Mouse (Mus musculus) lung, embryonic 16.5 days (tissue): Measurements from ENCODE around the gene Slc25a34. TPM values are rescaled to one million over a fixed set of nuclear protein-coding genes. Genes with fewer than 3 reads are reported as not detected.

ENCODE experiments used
- ATAC-seq: fragments of 200-750 bp; cut with Nextera tagmentation; 2 replicates; pipeline ENCODE4 v1.8.0; 2017; ENCODE audit warnings: low read depth, mild to moderate bottlenecking, moderate library complexity
- H3K27ac ChIP-seq: fragments of 300-500 bp; sonication (generic); 2 replicates; pipeline ENCODE4 v1.5.1; 2014; ENCODE audit warnings: mild to moderate bottlenecking, control low read depth, low read length
- H3K27me3 ChIP-seq: fragments of 300-500 bp; sonication (generic); 2 replicates; pipeline ENCODE4 v1.6.1; 2014; ENCODE audit warnings: low read depth, low read length, mixed read lengths; ENCODE audit not compliant: control insufficient read depth, insufficient read depth
- H3K36me3 ChIP-seq: fragments of 300-500 bp; sonication (generic); 2 replicates; pipeline ENCODE4 v1.6.1; 2014; ENCODE audit warnings: low read length; ENCODE audit not compliant: control insufficient read depth, insufficient read depth
- H3K4me1 ChIP-seq: fragments of 300-500 bp; sonication (generic); replicated peaks from 2 replicates; pipeline ENCODE4 v1.6.1; 2014; ENCODE audit warnings: low read length, mixed read lengths; ENCODE audit not compliant: control insufficient read depth, insufficient read depth
- H3K4me2 ChIP-seq: fragments of 300-500 bp; sonication (generic); 2 replicates; pipeline ENCODE4 v1.6.1; 2014; ENCODE audit warnings: low read depth, low read length, control low read depth
- H3K4me3 ChIP-seq: fragments of 300-500 bp; sonication (generic); 2 replicates; pipeline ENCODE4 v1.5.1; 2014; ENCODE audit warnings: mild to moderate bottlenecking, low read length, control low read depth
- H3K9ac ChIP-seq: fragments of 300-500 bp; sonication (generic); 2 replicates; pipeline ENCODE4 v1.6.1; 2014; ENCODE audit warnings: low read length, control low read depth
- H3K9me3 ChIP-seq: fragments of 300-500 bp; sonication (generic); 2 replicates; pipeline ENCODE4 v1.6.1; 2016; ENCODE audit warnings: low read length; ENCODE audit not compliant: control insufficient read depth
- WGBS: fragments of 180-500 bp; shearing (Covaris S2); extraction: QIAGEN DNeasy Blood & Tissue Kit; methylation state at CpG from one replicate; pipeline ENCODE4 v1.1.7; 2014; 5-methylcytosine and 5-hydroxymethylcytosine counted together
- polyA plus RNA-seq: library from polyadenylated mRNA; unstranded; fragments of >200 nt; fragmentation: Nextera tagmentation; extraction: Ambion mirVana; gene quantifications from 2 replicates; pipeline ENCODE4 v1.2.1, GENCODE M21; 2015

Gene Slc25a34
- polyA plus RNA-seq, 1 experiment from 2014 or later = 0.18 TPM

- H3K4me3 ChIP-seq = no peak overlapping the region
- peaks cover 63% of the 10 kb centered on the region for H3K36me3 ChIP-seq
- H3K4me2 ChIP-seq = no peak overlapping the region
- peaks cover 2% of the 10 kb centered on the region; the same call in 1 of the 2 replicates for H3K9me3 ChIP-seq
- no peak overlapping the region for H3K9ac ChIP-seq
- WGBS = 90% methylated on average over 13 of the region's 13 CpGs
- H3K27me3 ChIP-seq = no peaks in the 10 kb centered on the region
- no peak for ATAC-seq
- H3K4me1 ChIP-seq = no peaks in the 10 kb centered on the region
- no peak overlapping the region for H3K27ac ChIP-seq
These were observed 42.6 kb downstream of the Slc25a34 start for GRCm38 (mm10) chr4:141581051-141581450.

GRCm38 (mm10) chr4:141578833-141579232, 44.8 kb downstream of the Slc25a34 start:
- H3K27ac ChIP-seq = 0 out of 2 replicates have a peak overlapping the region, but pooled peaks have one; percentile 10

GRCm38 (mm10) chr4:141576877-141577276, 46.7 kb downstream of the Slc25a34 start:
- no peak for ATAC-seq
- H3K9ac ChIP-seq = no peak overlapping the region
- H3K4me2 ChIP-seq = no peak overlapping the region
- peaks cover 40% of the 10 kb centered on the region for H3K36me3 ChIP-seq
- no peak overlapping the region for H3K4me3 ChIP-seq
- WGBS = 95% methylated on average over 7 of the region's 7 CpGs
- peaks cover 2% of the 10 kb centered on the region; the same call in 1 of the 2 replicates for H3K9me3 ChIP-seq
- H3K4me1 ChIP-seq = peaks cover 17% of the 10 kb centered on the region
- no peak overlapping the region for H3K27ac ChIP-seq
- no peaks in the 10 kb centered on the region for H3K27me3 ChIP-seq

More at GRCm38 (mm10) chr4:141578833-141579232, 44.8 kb downstream of the Slc25a34 start:
- no peak overlapping the region for H3K9ac ChIP-seq
- ATAC-seq = no peak
- 11% methylated on average over 3 of the region's 3 CpGs for WGBS
- H3K36me3 ChIP-seq = peaks cover 53% of the 10 kb centered on the region
- peaks cover 2% of the 10 kb centered on the region; the same call in 1 of the 2 replicates for H3K9me3 ChIP-seq
- H3K4me2 ChIP-seq = no peak overlapping the region
- no peaks in the 10 kb centered on the region for H3K27me3 ChIP-seq
- H3K4me1 ChIP-seq = peaks cover 9% of the 10 kb centered on the region
- no peak overlapping the region for H3K4me3 ChIP-seq

GRCm38 (mm10) chr4:141576404-141576803, 47.2 kb downstream of the Slc25a34 start:
- Histone ChIP-seq H3K9ac (no peak overlapping the region), H3K36me3 (peaks cover 37% of the 10 kb centered on the region), H3K4me2 (no peak overlapping the region), H3K9me3 (peaks cover 2% of the 10 kb centered on the region; the same call in 1 of the 2 replicates), H3K4me3 (no peak overlapping the region), H3K27ac (no peak overlapping the region), H3K27me3 (no peaks in the 10 kb centered on the region), H3K4me1 (peaks cover 17% of the 10 kb centered on the region)
- no peak for ATAC-seq
- WGBS = 77% methylated on average over 11 of the region's 11 CpGs

- H3K27ac ChIP-seq = peak overlapping the region; percentile 85
- H3K9ac ChIP-seq = no peak overlapping the region; the same call in 1 of the 2 replicates
- 32% methylated on average over 27 of the region's 27 CpGs for WGBS
- peak overlapping the region; percentile 45 for H3K4me2 ChIP-seq
- no peaks in the 10 kb centered on the region for H3K27me3 ChIP-seq
- H3K36me3 ChIP-seq = peaks cover 25% of the 10 kb centered on the region
- ATAC-seq = peak; percentile 70
- H3K4me1 ChIP-seq = peaks cover 17% of the 10 kb centered on the region
- peak overlapping the region; percentile 12; the same call in 1 of the 2 replicates for H3K4me3 ChIP-seq
- H3K9me3 ChIP-seq = peaks cover 2% of the 10 kb centered on the region; the same call in 1 of the 2 replicates
These were observed 48.6 kb downstream of the Slc25a34 start for GRCm38 (mm10) chr4:141574789-141575702.

GRCm38 (mm10) chr4:141573359-141573966, 50.2 kb downstream of the Slc25a34 start:
- WGBS = 22% methylated on average over 6 of the region's 6 CpGs
- H3K27me3 ChIP-seq = no peaks in the 10 kb centered on the region
- peaks cover 17% of the 10 kb centered on the region for H3K36me3 ChIP-seq
- peaks cover 2% of the 10 kb centered on the region; the same call in 1 of the 2 replicates for H3K9me3 ChIP-seq
- peaks cover 17% of the 10 kb centered on the region for H3K4me1 ChIP-seq
- H3K9ac ChIP-seq = no peak overlapping the region
- no peak overlapping the region for H3K4me3 ChIP-seq
- no peak overlapping the region for H3K4me2 ChIP-seq
- H3K27ac ChIP-seq = peak overlapping the region; percentile 80
- peak; percentile 32; the same call in 1 of the 2 replicates for ATAC-seq

GRCm38 (mm10) chr4:141572668-141573358, 50.8 kb downstream of the Slc25a34 start:
- H3K4me3 ChIP-seq = no peak overlapping the region
- H3K36me3 ChIP-seq = peaks cover 11% of the 10 kb centered on the region
- H3K27ac ChIP-seq = peak overlapping the region; percentile 80
- peaks cover 17% of the 10 kb centered on the region for H3K4me1 ChIP-seq
- H3K27me3 ChIP-seq = no peaks in the 10 kb centered on the region
- WGBS = 59% methylated on average over 7 of the region's 7 CpGs
- peaks cover 2% of the 10 kb centered on the region; the same call in 1 of the 2 replicates for H3K9me3 ChIP-seq
- ATAC-seq = peak; percentile 52
- H3K4me2 ChIP-seq = no peak overlapping the region
- no peak overlapping the region for H3K9ac ChIP-seq

- Histone ChIP-seq H3K36me3 (peaks cover 3% of the 10 kb centered on the region), H3K4me2 (no peak overlapping the region), H3K9ac (no peak overlapping the region), H3K4me3 (no peak overlapping the region), H3K9me3 (peaks cover 1% of the 10 kb centered on the region; the same call in 1 of the 2 replicates), H3K27ac (peak overlapping the region; percentile 77; the same call in 1 of the 2 replicates), H3K4me1 (peaks cover 17% of the 10 kb centered on the region), H3K27me3 (no peaks in the 10 kb centered on the region)
- 49% methylated on average over 10 of the region's 10 CpGs for WGBS
- ATAC-seq = no peak
These were observed 51.7 kb downstream of the Slc25a34 start for GRCm38 (mm10) chr4:141571934-141572333.
